Mouse (Mus musculus) adrenal gland (tissue): Measurements from ENCODE around the gene Galt.
"Not testable (repeated sequence)": the region's sequence is repeated elsewhere in the genome, so short reads cannot be mapped to it uniquely, and the experiment has no call there.

Experiments used
- intact Hi-C: fragments of 180-260 bp; cut with DNase I; formaldehyde crosslinking; loops from one replicate; pipeline ENCODE4 v1.15.1; 2025

The Galt gene

GRCm38 (mm10) chr4:41738256-41738603 is 16.8 kb upstream of the Galt start:
- intact Hi-C loops, result no loop called here

- intact Hi-C loops, result no loop called here
These were observed 15.8 kb upstream of the Galt start for GRCm38 (mm10) chr4:41739260-41739659.

GRCm38 (mm10) chr4:41740380-41741157 is 14.5 kb upstream of the Galt start:
- intact Hi-C loops, result no loop called here

GRCm38 (mm10) chr4:41741158-41741560 is 13.9 kb upstream of the Galt start:
- intact Hi-C loops, result no loop called here

GRCm38 (mm10) chr4:41744131-41744530 is 10.9 kb upstream of the Galt start:
- intact Hi-C loops, result no loop called here

GRCm38 (mm10) chr4:41745021-41745420 is 10.0 kb upstream of the Galt start:
- intact Hi-C loops, result no loop called here

GRCm38 (mm10) chr4:41755338-41756305 is 594 bp downstream of the Galt start, which contains the start of gene Sigmar1:
Gene Sigmar1, minus strand, starts transcription at chr4:41756157.
- intact Hi-C loops, result no loop called here

GRCm38 (mm10) chr4:41756440-41756839 is 1.4 kb downstream of the Galt start:
- intact Hi-C loops, result no loop called here

- intact Hi-C loops, result no loop called here
These were observed 2.3 kb downstream of the Galt start for GRCm38 (mm10) chr4:41757321-41757720.

- intact Hi-C loops, result no loop called here
These were observed 3.0 kb downstream of the Galt start for GRCm38 (mm10) chr4:41758021-41758420.

- intact Hi-C loops, result no loop called here
These were observed 3.7 kb downstream of the Galt start for GRCm38 (mm10) chr4:41758701-41759100.

GRCm38 (mm10) chr4:41759206-41759605 is 4.2 kb downstream of the Galt start:
- intact Hi-C loops, result no loop called here

GRCm38 (mm10) chr4:41759656-41760287 is 4.7 kb downstream of the Galt start:
- intact Hi-C loops, result no loop called here

- intact Hi-C loops, result no loop called here
These were observed 5.3 kb downstream of the Galt start for GRCm38 (mm10) chr4:41760288-41760721.

- intact Hi-C loops, result no loop called here
These were observed 5.9 kb downstream of the Galt start for GRCm38 (mm10) chr4:41760911-41761310.

- intact Hi-C loops, result no loop called here
These were observed 6.7 kb downstream of the Galt start for GRCm38 (mm10) chr4:41761680-41762079.

- intact Hi-C loops, result no loop called here
These were observed 7.2 kb downstream of the Galt start for GRCm38 (mm10) chr4:41762099-41762687.

GRCm38 (mm10) chr4:41762688-41763114 is 7.7 kb downstream of the Galt start:
- intact Hi-C loops, result not testable (repeated sequence)

- intact Hi-C loops, result not testable (repeated sequence)
These were observed 8.1 kb downstream of the Galt start for GRCm38 (mm10) chr4:41763176-41763575.

GRCm38 (mm10) chr4:41767301-41767700 is 12.3 kb downstream of the Galt start:
- intact Hi-C loops, result not testable (repeated sequence)

- intact Hi-C loops, result not testable (repeated sequence)
These were observed 17.9 kb downstream of the Galt start for GRCm38 (mm10) chr4:41772946-41773345.
